Mouse (Mus musculus): ENCODE data around the gene Cbarp. TPM values are rescaled to one million over a fixed set of nuclear protein-coding genes. Genes with fewer than 3 reads are reported as not detected.
A peak's percentile ranks its signal among the peaks of the same experiment; 100 is the strongest.
"Not testable (repeated sequence)": the region's sequence is repeated elsewhere in the genome, so short reads cannot be mapped to it uniquely, and the experiment has no call there.

The Cbarp gene
- polyA plus RNA-seq, 1 experiment from 2014 or later: 6.4 TPM

DNA sequence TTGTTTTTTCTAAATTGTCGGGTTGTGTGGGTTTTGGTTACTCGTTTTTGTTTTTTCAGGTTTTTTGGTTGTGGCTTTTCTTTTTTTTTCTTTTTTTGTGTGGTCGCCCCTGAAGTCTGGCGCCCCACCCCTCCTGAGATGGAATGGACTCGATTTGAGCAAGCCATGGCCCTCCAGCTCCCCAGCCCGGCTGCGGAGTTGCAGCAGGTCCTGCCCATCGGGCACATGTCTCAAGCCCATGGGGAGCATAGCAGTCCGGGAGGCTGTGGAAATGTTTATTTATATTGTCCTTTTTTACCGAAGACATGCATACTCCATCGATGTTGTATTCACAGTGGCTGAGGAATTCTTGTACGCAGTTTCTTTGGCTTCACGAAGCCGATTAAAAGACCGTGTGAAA lies 30.6 kb upstream of the Cbarp start:
- Histone ChIP-seq H3K4me3 (ENCODE audit: low read length) (no peak overlapping the region), H3K4me2 (replicated peaks; ENCODE audit: low read depth, low read length) (no peak overlapping the region), H3K4me1 (ENCODE audit: insufficient read depth, low read length) (peaks cover 43% of the 10 kb centered on the region), H3K36me3 (ENCODE audit: insufficient read depth, low read length) (peaks cover 26% of the 10 kb centered on the region), H3K9ac (replicated peaks; ENCODE audit: low read length) (no peak overlapping the region), H3K27ac (ENCODE audit: low read length) (no peak overlapping the region), H3K9me3 (ENCODE audit: low read length) (no peaks in the 10 kb centered on the region), H3K27me3 (ENCODE audit: insufficient read depth, low read length) (no peaks in the 10 kb centered on the region)
- 87% methylated on average over 15 of the region's 15 CpGs for WGBS
- ATAC-seq (ENCODE audit: low FRiP score, low TSS enrichment): no peak

DNA sequence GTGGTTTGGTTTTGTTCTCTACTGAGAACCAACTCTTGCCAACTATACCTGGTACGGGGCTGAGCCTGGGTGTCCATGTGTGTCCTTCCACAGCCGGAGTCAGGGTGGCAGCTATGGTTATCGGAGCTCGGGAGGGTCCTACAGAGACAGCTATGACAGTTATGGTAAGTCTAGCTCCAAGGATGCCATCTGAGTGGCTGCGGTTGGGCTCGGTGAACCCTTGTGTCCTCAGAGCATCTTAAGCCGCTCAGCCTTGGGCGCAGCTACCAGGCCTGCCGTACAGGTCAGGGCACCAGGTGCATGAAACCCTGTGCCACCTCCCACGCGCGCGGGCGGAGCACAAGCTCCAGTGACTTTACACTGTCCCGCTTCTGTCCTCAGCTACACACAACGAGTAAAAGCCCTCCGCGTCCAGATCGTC lies 30.0 kb upstream of the Cbarp start:
- H3K27me3 ChIP-seq (ENCODE audit: insufficient read depth, low read length): no peaks in the 10 kb centered on the region
- H3K4me1 ChIP-seq (ENCODE audit: insufficient read depth, low read length): peaks cover 46% of the 10 kb centered on the region
- H3K9ac ChIP-seq (replicated peaks; ENCODE audit: low read length): peak overlapping the region; percentile 36; the same call in 1 of the 2 replicates
- H3K9me3 ChIP-seq (ENCODE audit: low read length): no peaks in the 10 kb centered on the region
- H3K36me3 ChIP-seq (ENCODE audit: insufficient read depth, low read length): peaks cover 26% of the 10 kb centered on the region
- ATAC-seq (ENCODE audit: low FRiP score, low TSS enrichment): no peak
- WGBS: 65% methylated on average over 19 of the region's 19 CpGs
- H3K27ac ChIP-seq (ENCODE audit: low read length): no peak overlapping the region
- no peak overlapping the region for H3K4me3 ChIP-seq (ENCODE audit: low read length)
- H3K4me2 ChIP-seq (replicated peaks; ENCODE audit: low read depth, low read length): no peak overlapping the region

- Histone ChIP-seq H3K36me3 (ENCODE audit: insufficient read depth, low read length) (peaks cover 26% of the 10 kb centered on the region), H3K4me3 (ENCODE audit: low read length) (no peak overlapping the region), H3K27ac (ENCODE audit: low read length) (peak overlapping the region; percentile 4; the same call in 1 of the 2 replicates), H3K9ac (replicated peaks; ENCODE audit: low read length) (0 out of 2 replicates have a peak overlapping the region, but pooled peaks have one; percentile 36), H3K9me3 (ENCODE audit: low read length) (no peaks in the 10 kb centered on the region), H3K27me3 (ENCODE audit: insufficient read depth, low read length) (no peaks in the 10 kb centered on the region), H3K4me1 (ENCODE audit: insufficient read depth, low read length) (peaks cover 52% of the 10 kb centered on the region), H3K4me2 (replicated peaks; ENCODE audit: low read depth, low read length) (no peak overlapping the region)
- ATAC-seq (ENCODE audit: low FRiP score, low TSS enrichment): no peak
- 95% methylated on average over 16 of the region's 16 CpGs for WGBS
These were observed 29.4 kb upstream of the Cbarp start for GRCm38 (mm10) chr10:80170052-80170451.

DNA sequence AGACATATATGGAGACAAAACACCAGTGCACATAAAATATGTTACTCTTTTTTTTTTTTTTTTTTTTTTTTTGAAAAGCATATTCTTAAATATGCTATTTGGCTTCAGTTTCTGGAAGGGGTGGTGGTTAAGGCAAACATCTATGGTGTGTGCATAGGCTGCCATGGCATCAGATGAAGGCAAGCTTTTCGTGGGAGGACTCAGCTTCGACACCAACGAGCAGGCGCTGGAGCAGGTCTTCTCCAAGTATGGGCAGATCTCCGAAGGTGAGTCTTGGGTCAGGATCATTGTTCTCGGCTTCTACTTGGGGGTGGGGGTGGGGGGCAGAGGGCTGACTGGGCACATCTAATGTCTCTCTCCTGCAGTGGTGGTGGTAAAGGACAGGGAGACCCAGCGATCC lies 29.0 kb upstream of the Cbarp start:
- H3K4me3 ChIP-seq (ENCODE audit: low read length): no peak overlapping the region
- peaks cover 54% of the 10 kb centered on the region for H3K4me1 ChIP-seq (ENCODE audit: insufficient read depth, low read length)
- no peak for ATAC-seq (ENCODE audit: low FRiP score, low TSS enrichment)
- WGBS: 81% methylated on average over 7 of the region's 7 CpGs
- no peaks in the 10 kb centered on the region for H3K27me3 ChIP-seq (ENCODE audit: insufficient read depth, low read length)
- H3K36me3 ChIP-seq (ENCODE audit: insufficient read depth, low read length): peaks cover 26% of the 10 kb centered on the region
- H3K27ac ChIP-seq (ENCODE audit: low read length): no peak overlapping the region
- no peaks in the 10 kb centered on the region for H3K9me3 ChIP-seq (ENCODE audit: low read length)
- no peak overlapping the region for H3K4me2 ChIP-seq (replicated peaks; ENCODE audit: low read depth, low read length)
- no peak overlapping the region for H3K9ac ChIP-seq (replicated peaks; ENCODE audit: low read length)

DNA sequence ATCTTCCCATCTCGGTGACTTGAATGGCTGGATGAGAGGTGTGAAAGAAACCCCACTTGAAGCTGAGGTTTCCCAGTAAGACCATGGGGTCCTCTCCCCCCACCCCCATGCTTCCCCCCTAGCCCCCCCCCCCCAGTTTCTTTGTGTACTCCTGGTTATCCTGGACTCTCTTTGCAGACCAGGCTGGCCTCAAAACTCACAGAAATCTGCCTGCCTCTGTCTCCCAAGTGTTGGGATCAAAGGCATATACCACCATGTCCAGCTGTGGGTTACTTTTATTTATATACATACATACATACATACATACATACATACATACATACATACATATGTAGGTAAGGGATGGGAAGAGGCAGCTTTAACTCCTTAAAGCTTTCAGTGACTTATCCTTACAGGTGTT lies 28.4 kb upstream of the Cbarp start:
- peaks cover 26% of the 10 kb centered on the region for H3K36me3 ChIP-seq (ENCODE audit: insufficient read depth, low read length)
- no peaks in the 10 kb centered on the region for H3K27me3 ChIP-seq (ENCODE audit: insufficient read depth, low read length)
- no peak for ATAC-seq (ENCODE audit: low FRiP score, low TSS enrichment)
- H3K4me2 ChIP-seq (replicated peaks; ENCODE audit: low read depth, low read length): peak overlapping the region; percentile 69
- WGBS: 45% methylated on average over 1 of the region's 1 CpGs
- peak overlapping the region; percentile 100 for H3K27ac ChIP-seq (ENCODE audit: low read length)
- peak overlapping the region; percentile 100 for H3K9ac ChIP-seq (replicated peaks; ENCODE audit: low read length)
- peaks cover 60% of the 10 kb centered on the region for H3K4me1 ChIP-seq (ENCODE audit: insufficient read depth, low read length)
- peak overlapping the region; percentile 94 for H3K4me3 ChIP-seq (ENCODE audit: low read length)
- no peaks in the 10 kb centered on the region for H3K9me3 ChIP-seq (ENCODE audit: low read length)

GRCm38 (mm10) chr10:80168038-80168661 lies 27.5 kb upstream of the Cbarp start:
- Histone ChIP-seq H3K4me2 (replicated peaks; ENCODE audit: low read depth, low read length) (peak overlapping the region; percentile 69), H3K9me3 (ENCODE audit: low read length) (no peaks in the 10 kb centered on the region), H3K9ac (replicated peaks; ENCODE audit: low read length) (peak overlapping the region; percentile 100), H3K4me1 (ENCODE audit: insufficient read depth, low read length) (peaks cover 68% of the 10 kb centered on the region), H3K36me3 (ENCODE audit: insufficient read depth, low read length) (peaks cover 26% of the 10 kb centered on the region), H3K27me3 (ENCODE audit: insufficient read depth, low read length) (no peaks in the 10 kb centered on the region), H3K4me3 (ENCODE audit: low read length) (peak overlapping the region; percentile 94), H3K27ac (ENCODE audit: low read length) (peak overlapping the region; percentile 100)
- peak; percentile 23; the same call in 1 of the 2 replicates for ATAC-seq (ENCODE audit: low FRiP score, low TSS enrichment)
- under 1% methylated on average over 47 of the region's 48 CpGs for WGBS

DNA sequence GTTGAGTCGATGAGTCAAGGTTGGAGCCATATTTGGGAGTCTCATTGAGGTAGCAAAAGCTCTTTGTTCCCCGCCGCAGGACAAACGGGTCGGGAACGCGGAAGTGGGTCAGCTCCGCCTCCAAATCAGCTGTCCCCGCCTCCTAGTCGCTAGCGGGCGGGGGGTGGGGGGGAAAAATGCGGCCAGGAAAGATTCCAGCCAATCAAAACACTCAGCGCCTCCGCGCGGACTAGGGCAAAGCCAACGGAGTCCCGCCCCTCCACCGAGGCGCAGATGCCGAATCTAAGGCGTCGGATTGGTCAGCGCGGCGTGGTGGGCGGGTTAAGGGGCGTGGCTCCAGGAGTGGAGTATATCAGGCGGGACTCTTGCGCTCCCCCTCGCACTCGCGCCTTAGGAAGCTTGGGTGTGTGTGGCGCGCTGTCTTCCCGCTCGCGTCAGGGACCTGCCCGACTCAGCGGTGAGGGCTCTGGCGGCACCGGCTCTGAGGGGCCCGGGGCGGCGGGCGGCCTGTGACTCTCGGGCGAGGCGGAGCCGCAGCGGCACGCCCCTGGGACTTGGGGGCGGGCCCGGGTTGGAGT lies 26.9 kb upstream of the Cbarp start:
- Histone ChIP-seq H3K27ac (ENCODE audit: low read length) (peak overlapping the region; percentile 100), H3K36me3 (ENCODE audit: insufficient read depth, low read length) (peaks cover 26% of the 10 kb centered on the region), H3K9me3 (ENCODE audit: low read length) (no peaks in the 10 kb centered on the region), H3K4me3 (ENCODE audit: low read length) (peak overlapping the region; percentile 94), H3K27me3 (ENCODE audit: insufficient read depth, low read length) (no peaks in the 10 kb centered on the region), H3K9ac (replicated peaks; ENCODE audit: low read length) (peak overlapping the region; percentile 100), H3K4me1 (ENCODE audit: insufficient read depth, low read length) (peaks cover 72% of the 10 kb centered on the region), H3K4me2 (replicated peaks; ENCODE audit: low read depth, low read length) (peak overlapping the region; percentile 69)
- WGBS: under 1% methylated on average over 52 of the region's 55 CpGs
- ATAC-seq (ENCODE audit: low FRiP score, low TSS enrichment): peak; percentile 87

- peak overlapping the region; percentile 92 for H3K4me2 ChIP-seq (replicated peaks; ENCODE audit: low read depth, low read length)
- peaks cover 75% of the 10 kb centered on the region for H3K4me1 ChIP-seq (ENCODE audit: insufficient read depth, low read length)
- H3K9ac ChIP-seq (replicated peaks; ENCODE audit: low read length): peak overlapping the region; percentile 100
These were observed 25.5 kb upstream of the Cbarp start for GRCm38 (mm10) chr10:80166136-80166535.

DNA sequence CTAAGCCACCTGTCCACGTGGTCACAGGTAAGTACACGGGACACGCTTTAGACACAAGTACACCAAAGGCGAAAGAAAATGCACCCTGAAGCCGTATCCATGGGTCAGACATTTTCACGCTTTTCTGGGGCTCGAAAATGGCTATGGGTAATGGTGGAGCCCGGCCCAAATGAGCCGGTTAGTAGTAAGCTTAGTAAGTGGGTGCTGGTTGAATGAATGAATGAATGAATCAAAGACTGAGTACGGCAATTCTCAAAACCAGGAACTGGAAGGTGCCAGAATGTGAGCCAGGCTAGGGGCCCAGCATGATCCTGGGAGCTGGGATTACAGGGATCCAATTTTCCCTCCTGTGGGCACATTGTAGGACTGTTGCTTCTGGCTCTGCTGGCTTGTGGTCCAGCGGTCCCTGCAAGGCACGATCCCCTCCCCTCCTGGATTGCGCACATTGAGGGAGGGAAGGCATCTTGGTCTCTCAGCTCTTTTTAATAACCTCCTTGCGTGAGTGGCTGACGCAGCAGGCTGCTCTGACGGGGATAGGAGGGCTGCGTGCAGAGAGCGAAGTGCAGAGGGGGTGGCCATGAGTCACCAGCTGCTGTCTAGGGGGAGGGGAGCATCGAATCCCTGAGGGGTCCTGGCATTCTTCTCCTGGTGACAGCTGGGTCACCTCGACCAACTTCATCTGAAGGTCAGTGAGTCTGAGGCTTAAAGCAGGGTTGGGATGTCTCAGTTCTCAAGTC lies 24.9 kb upstream of the Cbarp start, which contains the start of gene Cirbp:
Cirbp (plus strand) TSS at position 594 of the 737 bp plus-strand sequence.
- 18% methylated on average over 20 of the region's 20 CpGs for WGBS
- H3K36me3 ChIP-seq (ENCODE audit: insufficient read depth, low read length): peaks cover 9% of the 10 kb centered on the region
- H3K9ac ChIP-seq (replicated peaks; ENCODE audit: low read length): peak within 1 kb of the TSS; percentile 100
- peak within 1 kb of the TSS; percentile 51 for H3K4me3 ChIP-seq (ENCODE audit: low read length)
- H3K4me1 ChIP-seq (ENCODE audit: insufficient read depth, low read length): peaks cover 79% of the 10 kb centered on the region
- H3K9me3 ChIP-seq (ENCODE audit: low read length): no peaks in the 10 kb centered on the region
- H3K27ac ChIP-seq (ENCODE audit: low read length): peak within 1 kb of the TSS; percentile 90
- no peaks in the 10 kb centered on the region for H3K27me3 ChIP-seq (ENCODE audit: insufficient read depth, low read length)
- ATAC-seq (ENCODE audit: low FRiP score, low TSS enrichment): no peak
- peak within 1 kb of the TSS; percentile 92 for H3K4me2 ChIP-seq (replicated peaks; ENCODE audit: low read depth, low read length)

More at GRCm38 (mm10) chr10:80166136-80166535, 25.5 kb upstream of the Cbarp start:
- Histone ChIP-seq H3K36me3 (ENCODE audit: insufficient read depth, low read length) (peaks cover 15% of the 10 kb centered on the region), H3K27ac (ENCODE audit: low read length) (peak overlapping the region; percentile 70)
- not testable (repeated sequence) for ATAC-seq (ENCODE audit: low FRiP score, low TSS enrichment); H3K27me3 ChIP-seq (ENCODE audit: insufficient read depth, low read length); H3K9me3 ChIP-seq (ENCODE audit: low read length); H3K4me3 ChIP-seq (ENCODE audit: low read length)
- WGBS: 92% methylated on average over 4 of the region's 4 CpGs

Measured in kidney, embryonic 16.5 days (tissue).